Mouse (Mus musculus) E14TG2a.4 (cell line): ENCODE results near the gene Slc25a39.

Experiments used
- CTCF ChIP-seq: conservative IDR thresholded peaks from 2 replicates; pipeline ENCODE4 v1.5.1; 2014; ENCODE audit warnings: low read length
- NANOG ChIP-seq: IDR thresholded peaks from 2 replicates; pipeline ENCODE4 v1.6.1; 2014; ENCODE audit warnings: borderline replicate concordance, low read length, mixed read lengths

DNA sequence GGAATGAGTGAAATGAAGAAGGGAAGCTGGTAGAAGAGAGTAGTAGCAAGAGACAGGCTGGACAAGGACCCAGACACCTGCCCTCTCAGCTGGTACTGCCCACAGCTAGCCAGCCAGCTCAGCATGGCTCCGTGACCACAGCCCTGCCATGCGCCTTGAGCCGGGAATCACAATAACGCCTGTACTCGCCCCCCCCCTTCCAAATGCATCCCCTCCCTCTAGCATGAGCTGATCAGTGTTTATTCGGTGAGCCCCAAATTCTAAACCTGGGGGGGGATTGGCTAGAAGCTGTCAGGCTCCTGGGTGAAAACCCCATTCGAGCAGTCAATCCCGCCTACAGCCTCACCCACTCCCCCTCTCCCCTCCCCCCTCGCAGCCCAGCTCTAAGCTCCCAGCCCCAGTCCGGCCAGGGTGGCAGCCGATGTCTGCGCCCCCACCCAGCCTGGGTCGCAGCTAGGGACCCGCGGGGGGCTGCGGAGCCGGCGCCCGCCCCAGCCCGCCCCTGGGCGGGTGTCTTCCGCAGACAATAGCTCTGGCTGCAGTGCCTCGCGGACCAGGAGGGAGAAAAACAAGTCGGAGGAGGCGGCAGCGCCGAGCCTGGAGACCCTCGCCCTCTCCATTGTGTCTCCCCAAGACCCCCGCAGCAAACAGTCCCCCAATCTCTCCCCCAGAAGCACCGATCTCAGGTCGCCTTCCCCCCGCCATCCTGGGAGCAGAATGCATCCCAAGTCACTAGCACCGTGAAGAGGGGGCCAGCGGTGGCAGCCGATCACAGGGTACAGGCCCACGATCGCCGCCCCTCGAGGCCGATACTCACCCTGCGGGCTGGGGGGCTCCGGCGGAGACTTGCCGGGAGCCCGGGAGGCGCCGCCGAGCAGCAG is 39.1 kb upstream of the Slc25a39 start:
- TF ChIP-seq CTCF (no peak), NANOG (no peak)
